Mouse (Mus musculus) lung, adult 2 months (tissue): Measurements from ENCODE around the gene Scrn3.

Experiments used
- CTCF ChIP-seq: fragments of 200-500 bp; IDR thresholded peaks from 2 replicates; pipeline ENCODE4 v1.5.1; 2011; ENCODE audit warnings: mild to moderate bottlenecking, low read length, control low read depth; ENCODE audit not compliant: insufficient read depth
- POLR2A ChIP-seq: fragments of 200-500 bp; IDR thresholded peaks from 2 replicates; pipeline ENCODE4 v1.6.1; 2011; ENCODE audit warnings: low read depth, mild to moderate bottlenecking, control low read depth, low read length, borderline replicate concordance; ENCODE audit errors: extremely low read depth

GRCm38 (mm10) chr2:73291130-73291529 is 21.3 kb upstream of the Scrn3 start:
- TF ChIP-seq POLR2A = no peak
- no peak for TF ChIP-seq CTCF
